17 mouse cellular contexts compared by ENCODE assay signal in the genomic region with DNA sequence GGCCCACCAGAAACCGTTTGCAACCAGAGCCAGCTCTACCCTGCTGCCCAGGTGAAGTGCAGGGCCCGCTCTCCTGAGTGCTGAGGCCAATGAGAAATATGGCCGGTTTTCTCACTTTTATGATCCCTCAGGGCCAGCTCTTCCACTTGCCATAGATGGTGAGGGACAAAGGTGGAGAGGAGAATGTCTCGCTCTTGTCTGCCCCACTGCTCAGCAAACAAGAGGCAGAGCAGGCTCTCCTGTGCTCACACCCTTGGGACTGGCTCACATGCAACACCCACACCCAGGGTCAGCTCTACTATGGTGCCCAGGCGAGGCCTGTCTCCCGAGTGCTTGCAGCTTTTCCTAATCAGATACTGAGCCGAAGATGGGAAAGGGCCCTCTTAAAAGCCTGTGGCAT. TPM values are rescaled to one million over a fixed set of nuclear protein-coding genes. Genes with fewer than 3 reads are reported as not detected.
"Had no signal": no experiment of that assay in that cellular context is flagged by ENCODE, and none has a peak within 500 bp of the region (broad histone marks: within the 10 kb centered on the region; RNA-seq: fewer than 3 reads in every experiment).

No protein-coding gene starts in this region.

- H3K27me3 ChIP-seq: liver, embryonic 13.5 days; stomach, embryonic 15.5 days had no signal

- H3K9ac ChIP-seq: liver, embryonic 13.5 days; stomach, embryonic 15.5 days had no signal

- H3K4me3 ChIP-seq: liver, embryonic 13.5 days; stomach, embryonic 15.5 days had no signal

- DNase-seq: kidney, adult 8-10 months; kidney, postnatal 14 days; kidney, postnatal 4 days; left cerebral cortex, postnatal 4 days; liver, embryonic 13.5 days; lung, adult 2 months; lung, postnatal 14 days; lung, postnatal 4 days; midbrain, embryonic 14.5 days; right cerebral cortex, postnatal 14 days; right cerebral cortex, postnatal 4 days; spleen, adult 18-20 months; thymus, postnatal 36 days had no signal

- H3K27ac ChIP-seq: liver, embryonic 13.5 days; stomach, embryonic 15.5 days had no signal

- H3K36me3 ChIP-seq: liver, embryonic 13.5 days; stomach, embryonic 15.5 days had no signal

- H3K9me3 ChIP-seq: liver, embryonic 13.5 days; stomach, embryonic 15.5 days had no signal

- H3K4me2 ChIP-seq: liver, embryonic 13.5 days; midbrain, embryonic 11.5 days; stomach, embryonic 15.5 days had no signal

- H3K4me1 ChIP-seq: liver, embryonic 13.5 days; stomach, embryonic 15.5 days had no signal

RNA-seq across cellular contexts. Expression of a gene that starts 41.1 kb away (rescaled TPM):
- total RNA-seq: megakaryocyte progenitor cell, adult 5-6 weeks; megakaryocyte-erythroid progenitor cell, adult 5-6 weeks had no signal
